Mouse (Mus musculus) neural tube, embryonic 11.5 days (tissue): ENCODE measurements around the gene Ncstn. TPM values are rescaled to one million over a fixed set of nuclear protein-coding genes. Genes with fewer than 3 reads are reported as not detected.

ENCODE experiments used
- ATAC-seq: fragments of 200-750 bp; cut with Nextera tagmentation; 2 replicates; pipeline ENCODE4 v1.8.0; 2017; ENCODE audit warnings: moderate number of reproducible peaks, mild to moderate bottlenecking, moderate TSS enrichment, moderate library complexity; ENCODE audit not compliant: insufficient read depth, low FRiP score, low TSS enrichment
- DNase-seq: peaks from one replicate; pipeline ENCODE4 v3.0.0-alpha.2; 2015; ENCODE audit warnings: low spot score
- H3K27ac ChIP-seq: fragments of 300-500 bp; sonication (generic); 2 replicates; pipeline ENCODE4 v1.5.1; 2014; ENCODE audit warnings: low read depth, mild to moderate bottlenecking, low read length
- H3K27me3 ChIP-seq: fragments of 300-500 bp; sonication (generic); 2 replicates; pipeline ENCODE4 v1.6.1; 2014; ENCODE audit warnings: mild to moderate bottlenecking, low read length, mixed read lengths; ENCODE audit not compliant: control insufficient read depth, insufficient read depth
- H3K36me3 ChIP-seq: fragments of 300-500 bp; sonication (generic); 2 replicates; pipeline ENCODE4 v1.6.1; 2014; ENCODE audit warnings: mild to moderate bottlenecking, low read length, moderate library complexity, mixed read lengths; ENCODE audit not compliant: control insufficient read depth, insufficient read depth
- H3K4me1 ChIP-seq: fragments of 300-500 bp; sonication (generic); 2 replicates; pipeline ENCODE4 v1.6.1; 2014; ENCODE audit warnings: low read length, mixed read lengths; ENCODE audit not compliant: control insufficient read depth, insufficient read depth
- H3K4me2 ChIP-seq: fragments of 300-500 bp; sonication (generic); 2 replicates; pipeline ENCODE4 v1.6.1; 2014; ENCODE audit warnings: low read depth, mild to moderate bottlenecking, moderate library complexity
- H3K4me3 ChIP-seq: fragments of 300-500 bp; sonication (generic); 2 replicates; pipeline ENCODE4 v1.5.1; 2014; ENCODE audit warnings: low read depth, low read length
- H3K9ac ChIP-seq: fragments of 300-500 bp; sonication (generic); 2 replicates; pipeline ENCODE4 v1.6.1; 2014; ENCODE audit warnings: mild to moderate bottlenecking, low read length
- H3K9me3 ChIP-seq: fragments of 300-500 bp; sonication (generic); 2 replicates; pipeline ENCODE4 v1.6.1; 2016; ENCODE audit warnings: low read length; ENCODE audit not compliant: control insufficient read depth
- WGBS: fragments of 180-500 bp; shearing (Covaris S2); extraction: QIAGEN DNeasy Blood & Tissue Kit; methylation state at CpG from one replicate; pipeline ENCODE4 v1.1.7; 2014; 5-methylcytosine and 5-hydroxymethylcytosine counted together
- polyA plus RNA-seq: library from polyadenylated mRNA; unstranded; fragments of >200 nt; fragmentation: Nextera tagmentation; extraction: Ambion mirVana; gene quantifications from 2 replicates; pipeline ENCODE4 v1.2.1, GENCODE M21; 2014

Gene Ncstn
- polyA plus RNA-seq, 1 experiment from 2014 or later = 132 TPM

DNA sequence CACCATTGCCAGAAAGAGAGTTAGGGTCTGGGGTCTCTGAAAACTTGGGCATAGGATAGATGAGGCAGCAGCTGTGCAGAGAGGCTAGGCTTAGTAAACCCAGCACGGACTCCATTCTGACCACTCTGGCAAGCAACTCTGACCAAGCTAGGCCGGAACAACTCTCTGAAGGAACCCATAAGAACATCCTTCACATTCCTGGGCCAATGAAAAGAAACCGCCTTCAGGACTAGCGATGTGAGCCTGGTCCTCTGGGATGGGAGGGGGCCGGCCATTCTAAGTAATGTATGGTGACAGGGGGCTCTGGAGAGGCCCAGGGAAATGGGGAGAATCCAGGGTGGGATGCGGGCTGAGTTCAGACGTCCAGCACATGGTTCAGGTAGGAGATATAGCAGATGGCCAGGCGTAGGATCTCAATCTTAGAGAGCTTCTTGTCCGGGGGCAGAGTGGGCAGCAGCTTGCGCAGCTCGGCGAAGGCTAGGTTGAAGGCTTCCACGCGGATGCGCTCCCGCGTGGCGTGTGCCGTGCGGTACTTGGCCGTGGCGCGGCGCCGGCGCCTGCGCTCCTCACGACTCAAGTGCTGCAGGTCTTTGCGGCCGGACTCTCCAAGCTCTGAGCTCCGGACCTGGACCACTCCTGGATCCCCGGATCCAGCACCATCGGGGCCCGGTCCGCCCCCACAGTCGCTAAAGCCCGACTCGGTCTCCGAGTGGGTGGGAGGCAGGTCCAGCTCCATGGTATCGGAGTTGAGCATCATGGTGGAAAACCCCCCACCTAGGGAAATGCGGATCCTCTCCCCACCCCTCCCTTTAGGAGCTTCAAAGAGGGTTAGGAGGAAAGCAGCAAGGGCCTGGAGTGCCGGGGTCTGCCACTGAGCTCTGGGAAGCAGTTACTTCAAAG lies 28.8 kb downstream of the Ncstn start:
- H3K4me2 ChIP-seq = peak overlapping the region; percentile 74
- 2% methylated on average over 42 of the region's 42 CpGs for WGBS
- no peaks in the 10 kb centered on the region for H3K9me3 ChIP-seq
- peaks cover 8% of the 10 kb centered on the region; the same call in 1 of the 2 replicates for H3K27me3 ChIP-seq
- no peaks in the 10 kb centered on the region for H3K36me3 ChIP-seq
- ATAC-seq (no peak), DNase-seq (peak; percentile 33)
- H3K27ac ChIP-seq = 0 out of 2 replicates have a peak overlapping the region, but pooled peaks have one; percentile 42
- H3K9ac ChIP-seq = peak overlapping the region; percentile 65
- peaks cover 32% of the 10 kb centered on the region for H3K4me1 ChIP-seq
- peak overlapping the region; percentile 35 for H3K4me3 ChIP-seq

DNA sequence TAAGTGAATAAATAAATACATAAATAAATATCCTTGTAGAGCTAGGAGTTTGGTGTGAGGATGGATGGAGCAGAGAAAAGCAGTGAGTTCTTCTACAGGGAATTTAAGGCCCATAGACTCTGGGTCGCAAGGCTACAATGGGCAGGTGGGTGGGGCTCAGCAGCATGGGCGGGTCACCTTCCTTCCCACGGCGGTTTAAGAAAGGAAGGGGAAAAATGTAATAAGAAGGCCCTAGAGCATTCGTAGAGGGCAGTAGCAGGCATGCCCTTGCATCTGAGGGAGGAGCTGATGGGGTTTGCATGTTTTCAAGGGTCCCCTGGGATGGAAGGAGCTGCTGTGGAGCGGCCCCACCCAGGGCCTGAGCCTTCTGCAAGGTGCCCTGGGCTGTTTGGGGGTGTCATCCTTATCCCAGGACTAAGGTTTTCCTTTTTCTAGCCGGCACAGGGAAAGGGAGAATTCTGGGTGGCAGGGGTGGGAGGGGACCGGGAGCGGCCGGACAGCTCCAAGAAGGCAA lies 29.8 kb downstream of the Ncstn start:
- H3K4me3 ChIP-seq = peak overlapping the region; percentile 35
- peaks cover 8% of the 10 kb centered on the region; the same call in 1 of the 2 replicates for H3K27me3 ChIP-seq
- H3K36me3 ChIP-seq = no peaks in the 10 kb centered on the region
- no peak for ATAC-seq
- DNase-seq = no peak
- H3K9ac ChIP-seq = peak overlapping the region; percentile 28; the same call in 1 of the 2 replicates
- peak overlapping the region; percentile 74 for H3K4me2 ChIP-seq
- 0 out of 2 replicates have a peak overlapping the region, but pooled peaks have one; percentile 29 for H3K27ac ChIP-seq
- WGBS = 10% methylated on average over 10 of the region's 10 CpGs
- H3K4me1 ChIP-seq = peaks cover 26% of the 10 kb centered on the region
- no peaks in the 10 kb centered on the region for H3K9me3 ChIP-seq

DNA sequence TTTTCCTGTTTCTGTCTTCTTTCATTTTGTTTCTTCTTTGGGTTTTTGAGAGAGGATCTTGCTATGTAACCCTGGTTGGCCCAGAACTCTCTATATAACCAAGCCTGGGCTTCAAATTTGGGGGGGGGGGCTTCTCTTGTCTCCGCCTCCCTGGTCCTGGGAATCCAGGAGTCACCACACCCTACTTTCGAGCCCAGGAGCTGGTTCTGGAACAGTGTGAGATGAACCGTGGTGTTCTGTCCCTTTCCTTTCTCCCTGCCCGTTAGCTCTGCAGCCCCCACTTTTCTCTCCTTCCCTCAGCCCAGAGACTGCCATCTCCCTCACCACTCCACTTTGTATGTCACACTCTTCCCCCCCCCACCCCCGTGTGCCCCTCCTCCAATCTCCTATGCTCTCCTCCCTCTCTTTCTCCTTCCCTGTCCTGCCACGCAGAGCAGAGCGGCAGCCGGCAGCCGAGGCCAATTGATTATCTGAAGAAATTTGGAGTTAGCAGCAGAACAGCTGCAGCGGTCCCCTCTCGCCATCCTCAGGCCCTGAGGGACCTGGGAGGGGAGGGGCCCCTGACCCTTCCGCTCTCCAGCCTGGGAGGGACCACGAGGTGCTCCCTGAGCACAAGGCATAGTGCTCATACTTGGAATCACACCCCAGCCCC lies 33.3 kb downstream of the Ncstn start:
- H3K27me3 ChIP-seq = peaks cover 8% of the 10 kb centered on the region; the same call in 1 of the 2 replicates
- H3K27ac ChIP-seq = peak overlapping the region; percentile 95
- no peak overlapping the region for H3K4me3 ChIP-seq
- no peaks in the 10 kb centered on the region for H3K36me3 ChIP-seq
- ATAC-seq (peak; percentile 63), DNase-seq (peak; percentile 81)
- no peaks in the 10 kb centered on the region for H3K9me3 ChIP-seq
- 0 out of 2 replicates have a peak overlapping the region, but pooled peaks have one; percentile 16 for H3K4me2 ChIP-seq
- H3K4me1 ChIP-seq = peaks cover 26% of the 10 kb centered on the region
- WGBS = 20% methylated on average over 13 of the region's 13 CpGs
- H3K9ac ChIP-seq = peak overlapping the region; percentile 23

DNA sequence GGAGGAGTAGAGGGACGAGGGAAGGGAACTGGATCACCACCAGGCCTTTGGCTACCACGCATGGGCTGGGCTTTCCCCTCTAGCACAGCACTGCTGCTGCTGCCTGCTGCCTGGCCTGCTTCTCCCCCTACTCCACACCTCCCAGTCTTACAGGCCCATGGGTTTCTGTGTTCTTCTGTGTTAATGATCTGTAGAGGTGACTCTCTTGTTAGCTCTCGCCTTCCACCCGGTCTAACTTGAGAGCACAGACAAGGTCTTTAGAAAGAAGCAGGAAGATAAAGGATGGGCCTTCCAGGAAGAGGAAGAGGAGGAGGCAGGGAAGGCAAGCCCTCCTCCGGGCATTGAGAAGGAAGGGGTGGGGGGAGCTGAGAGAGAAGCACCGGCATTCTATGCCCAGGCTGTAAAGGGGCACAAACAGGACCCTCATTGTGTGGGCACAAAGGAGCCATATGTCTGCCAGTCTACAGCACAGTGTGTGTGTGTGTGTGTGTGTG lies 34.3 kb downstream of the Ncstn start:
- 23% methylated on average over 6 of the region's 6 CpGs for WGBS
- Histone ChIP-seq H3K27me3 (0 out of 2 replicates have a peak, but pooled peaks cover 2% of the 10 kb centered on the region), H3K9me3 (no peaks in the 10 kb centered on the region), H3K27ac (peak overlapping the region; percentile 95), H3K4me3 (peak overlapping the region; percentile 6; the same call in 1 of the 2 replicates), H3K4me1 (peaks cover 21% of the 10 kb centered on the region), H3K36me3 (no peaks in the 10 kb centered on the region), H3K4me2 (peak overlapping the region; percentile 20; the same call in 1 of the 2 replicates), H3K9ac (peak overlapping the region; percentile 52)
- DNase-seq = peak; percentile 63
- ATAC-seq = peak; percentile 70

DNA sequence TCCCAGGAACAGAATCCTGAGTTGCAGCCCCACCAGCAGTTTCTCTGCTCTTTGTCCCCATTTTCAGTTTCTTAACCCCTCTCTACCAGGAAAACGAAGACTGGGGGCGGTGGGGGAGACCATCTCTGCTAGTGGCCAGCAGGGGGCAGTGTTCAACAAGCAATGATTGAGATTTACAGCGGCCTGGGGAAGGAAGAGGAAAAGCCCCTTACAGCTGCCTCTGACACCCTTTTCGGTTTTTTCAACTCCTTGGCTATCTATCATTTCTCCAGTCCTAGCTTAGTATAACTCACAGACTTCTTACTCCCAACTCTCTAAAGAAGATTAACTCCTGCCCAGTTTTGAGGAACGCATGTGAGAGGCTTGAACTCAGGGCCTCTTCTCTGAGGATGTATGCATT lies 35.7 kb downstream of the Ncstn start:
- WGBS = 11% methylated on average over 5 of the region's 5 CpGs
- H3K4me2 ChIP-seq = no peak overlapping the region
- H3K27ac ChIP-seq = no peak overlapping the region
- peaks cover 15% of the 10 kb centered on the region for H3K4me1 ChIP-seq
- DNase-seq (peak; percentile 88), ATAC-seq (no peak; the same call in 1 of the 2 replicates)
- H3K9me3 ChIP-seq = no peaks in the 10 kb centered on the region
- no peaks in the 10 kb centered on the region for H3K27me3 ChIP-seq
- H3K4me3 ChIP-seq = no peak overlapping the region
- no peak overlapping the region for H3K9ac ChIP-seq
- no peaks in the 10 kb centered on the region for H3K36me3 ChIP-seq

DNA sequence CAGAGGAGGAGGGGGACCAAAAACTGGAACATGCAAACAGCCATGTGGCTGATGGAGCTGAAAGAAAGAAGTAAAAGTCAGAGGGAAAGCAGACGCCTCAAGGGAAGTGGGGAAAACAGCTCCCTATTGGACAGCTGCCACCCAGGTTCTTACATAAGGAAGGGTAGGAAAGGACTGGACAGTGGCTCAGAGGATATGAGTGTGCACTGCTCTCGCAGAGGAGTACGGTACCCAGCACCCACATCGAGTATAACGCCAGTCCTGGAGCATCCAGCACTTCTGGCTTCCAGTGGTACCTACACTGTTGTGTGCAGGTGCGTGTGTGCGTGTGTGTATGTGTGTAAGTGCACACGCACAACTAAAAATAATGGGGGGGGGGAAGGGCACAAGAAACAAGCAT lies 36.2 kb downstream of the Ncstn start:
- no peak for ATAC-seq
- no peaks in the 10 kb centered on the region for H3K27me3 ChIP-seq
- H3K4me2 ChIP-seq = no peak overlapping the region
- WGBS = 72% methylated on average over 8 of the region's 8 CpGs
- H3K27ac ChIP-seq = no peak overlapping the region
- DNase-seq = no peak
- no peak overlapping the region for H3K4me3 ChIP-seq
- H3K36me3 ChIP-seq = no peaks in the 10 kb centered on the region
- H3K9ac ChIP-seq = no peak overlapping the region
- no peaks in the 10 kb centered on the region for H3K9me3 ChIP-seq
- peaks cover 15% of the 10 kb centered on the region for H3K4me1 ChIP-seq

DNA sequence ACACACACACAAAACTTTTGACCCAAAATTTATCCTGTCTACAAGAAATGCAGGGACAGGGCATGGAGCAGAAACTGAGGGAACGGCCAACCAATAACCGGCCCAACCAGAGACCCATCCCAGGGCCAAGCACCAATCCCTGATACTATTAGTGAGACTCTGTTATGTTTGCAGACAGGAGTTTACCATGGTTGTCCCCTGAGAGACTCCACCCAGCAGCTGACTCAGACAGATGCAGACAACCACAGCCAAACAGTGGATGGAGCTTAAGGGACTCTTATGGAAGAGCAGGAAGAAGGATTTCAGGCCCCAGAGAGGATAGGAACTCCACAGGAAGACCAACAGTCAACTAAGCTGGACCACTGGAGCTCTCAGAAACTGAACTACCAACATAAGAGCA lies 52.7 kb downstream of the Ncstn start:
- no peak overlapping the region for H3K4me3 ChIP-seq
- no peaks in the 10 kb centered on the region for H3K27me3 ChIP-seq
- DNase-seq (no peak), ATAC-seq (no peak)
- no peaks in the 10 kb centered on the region for H3K36me3 ChIP-seq
- H3K9me3 ChIP-seq = no peaks in the 10 kb centered on the region
- no peak overlapping the region for H3K9ac ChIP-seq
- no peak overlapping the region for H3K27ac ChIP-seq
- no peak overlapping the region for H3K4me2 ChIP-seq
- WGBS = 98% methylated on average over 2 of the region's 2 CpGs
- H3K4me1 ChIP-seq = peaks cover 24% of the 10 kb centered on the region

DNA sequence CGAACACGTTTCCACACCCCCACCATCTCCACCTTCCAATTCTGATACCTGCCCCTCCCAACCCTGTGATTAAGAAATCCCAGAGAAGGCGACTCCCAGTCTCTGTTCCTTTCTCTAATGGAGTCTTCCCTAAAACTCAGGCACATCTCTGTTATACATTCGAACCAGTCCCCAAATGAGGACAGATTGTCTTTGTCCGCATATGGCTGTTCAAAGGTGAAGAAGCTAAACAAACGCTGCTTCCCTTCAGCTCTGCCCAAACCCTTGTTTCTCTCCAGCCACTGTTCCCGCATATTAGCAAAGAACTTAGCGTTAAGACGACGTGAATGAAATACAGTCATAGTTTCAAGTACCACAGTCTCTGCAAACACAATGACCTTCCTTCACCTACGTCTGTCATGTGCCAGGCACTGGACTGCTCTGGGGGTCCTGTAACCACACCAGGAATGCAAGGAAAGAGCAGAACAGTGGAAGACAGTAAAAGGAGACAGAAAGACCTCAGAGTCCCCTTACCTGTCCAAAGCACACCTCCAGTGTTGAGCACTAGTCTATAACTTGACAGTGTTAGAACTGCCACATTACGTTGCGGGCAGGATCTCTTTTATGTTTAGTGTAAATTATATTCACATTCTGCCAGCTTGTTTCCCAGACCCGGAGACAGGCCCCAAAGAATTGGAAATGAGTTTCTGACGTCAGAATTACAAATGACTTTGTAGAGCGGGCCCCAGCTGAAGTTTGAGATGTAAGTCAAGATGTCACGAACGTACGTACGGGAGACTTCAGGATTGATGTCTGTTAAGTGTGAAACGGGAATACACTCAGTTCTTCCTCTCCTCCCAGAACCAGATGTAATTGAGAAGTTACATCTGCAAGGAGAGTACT lies 54.0 kb downstream of the Ncstn start, which contains the start of gene Vangl2:
TSS of gene Vangl2 (minus strand) at position 51 of the 882 bp plus-strand sequence.
- peaks cover 36% of the 10 kb centered on the region for H3K4me1 ChIP-seq
- no peak for ATAC-seq
- 34% methylated on average over 21 of the region's 21 CpGs for WGBS
- H3K9me3 ChIP-seq = no peaks in the 10 kb centered on the region
- H3K27me3 ChIP-seq = no peaks in the 10 kb centered on the region
- H3K4me3 ChIP-seq = peak within 1 kb of the TSS; percentile 94
- peak within 1 kb of the TSS; percentile 93 for H3K27ac ChIP-seq
- no peaks in the 10 kb centered on the region for H3K36me3 ChIP-seq
- no peak for DNase-seq
- peak within 1 kb of the TSS; percentile 98 for H3K9ac ChIP-seq
- H3K4me2 ChIP-seq = peak within 1 kb of the TSS; percentile 81
